10 mouse cellular contexts compared by ENCODE assay signal in the genomic region with DNA sequence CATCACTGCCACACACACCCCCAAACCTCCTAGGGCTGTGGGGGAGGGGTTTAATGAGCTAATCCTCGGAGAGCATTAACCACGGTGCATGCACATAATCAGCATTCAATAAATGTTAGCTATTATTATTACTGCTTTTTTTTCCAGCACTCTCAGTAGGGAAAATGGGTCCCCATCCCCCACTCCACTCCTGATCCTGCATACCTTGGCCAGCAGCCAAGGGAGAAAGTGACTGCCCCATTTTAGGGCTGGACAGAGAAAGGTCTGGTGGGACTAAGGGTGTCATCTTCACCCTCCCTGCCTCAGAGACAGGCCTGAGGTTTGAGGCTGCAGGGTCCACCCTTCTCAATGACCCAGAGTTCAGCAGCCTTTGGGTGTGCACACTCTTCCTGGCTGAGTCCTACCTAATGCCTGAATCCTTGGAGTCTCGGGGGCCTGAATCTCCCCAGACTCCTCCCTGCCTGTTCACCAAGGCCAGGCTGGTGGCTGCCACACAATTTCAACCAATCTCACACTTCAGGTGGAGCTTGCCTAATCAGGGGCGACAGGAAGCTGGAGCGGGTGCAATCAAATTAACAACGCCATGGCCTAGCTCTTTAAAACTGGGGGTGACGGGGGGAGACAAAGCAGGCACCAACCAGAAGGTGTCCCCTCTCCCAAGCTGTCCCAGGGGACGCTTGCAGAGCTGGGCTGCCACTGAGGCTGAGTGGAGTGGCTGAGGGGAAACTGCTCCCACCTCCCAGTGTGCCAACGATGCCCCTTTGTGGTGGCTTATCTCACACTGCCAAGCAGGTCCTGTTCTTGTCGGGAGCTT.
DNase-seq lines count a peak whose midpoint lies in the region; ATAC-seq lines count a peak whose summit lies in the region.
"Had no signal": no experiment of that assay in that cellular context is flagged by ENCODE, and none has a peak within 500 bp of the region (broad histone marks: within the 10 kb centered on the region; RNA-seq: fewer than 3 reads in every experiment).

No protein-coding gene starts in this region.

- no peak overlapping the region for H3K4me3 ChIP-seq in limb, embryonic 12.5 days (replicated peaks)
- H3K4me3 ChIP-seq in limb, embryonic 10.5 days: no peak overlapping the region
- no peak overlapping the region for H3K4me3 ChIP-seq in forebrain, embryonic 10.5 days
- no peak overlapping the region for H3K4me3 ChIP-seq in neural tube, embryonic 15.5 days (replicated peaks)
- no peak overlapping the region for H3K4me3 ChIP-seq in intestine, embryonic 16.5 days (ENCODE audit: low read length)
- H3K4me3 ChIP-seq: left cerebral cortex, adult 2 months had no signal

- WGBS in limb, embryonic 12.5 days: 32% methylated on average over 10 of the region's 10 CpGs
- WGBS in limb, embryonic 10.5 days: 56% methylated on average over 10 of the region's 10 CpGs
- 48% methylated on average over 10 of the region's 10 CpGs for WGBS in forebrain, embryonic 10.5 days
- 14% methylated on average over 10 of the region's 10 CpGs for WGBS in neural tube, embryonic 15.5 days
- WGBS in intestine, embryonic 16.5 days: 44% methylated on average over 10 of the region's 10 CpGs

- H3K27me3 ChIP-seq in limb, embryonic 12.5 days: peaks cover 12% of the 10 kb centered on the region; the same call in 1 of the 2 replicates
- no peaks in the 10 kb centered on the region for H3K27me3 ChIP-seq in limb, embryonic 10.5 days (ENCODE audit: low read depth, poor library complexity, severe bottlenecking)
- peaks cover 4% of the 10 kb centered on the region; the same call in 1 of the 2 replicates for H3K27me3 ChIP-seq in forebrain, embryonic 10.5 days (ENCODE audit: poor library complexity, severe bottlenecking)
- no peaks in the 10 kb centered on the region for H3K27me3 ChIP-seq in neural tube, embryonic 15.5 days (replicated peaks)
- H3K27me3 ChIP-seq in intestine, embryonic 16.5 days (replicated peaks; ENCODE audit: control insufficient read depth, insufficient read depth, low read length): no peaks in the 10 kb centered on the region

- no peak overlapping the region for H3K9ac ChIP-seq in limb, embryonic 12.5 days (replicated peaks)
- no peak overlapping the region for H3K9ac ChIP-seq in neural tube, embryonic 15.5 days (replicated peaks)
- H3K9ac ChIP-seq in intestine, embryonic 16.5 days (ENCODE audit: low read depth, low read length): no peak overlapping the region

- no peaks in the 10 kb centered on the region for H3K36me3 ChIP-seq in limb, embryonic 12.5 days
- no peaks in the 10 kb centered on the region for H3K36me3 ChIP-seq in limb, embryonic 10.5 days
- H3K36me3 ChIP-seq in forebrain, embryonic 10.5 days (replicated peaks): no peaks in the 10 kb centered on the region
- H3K36me3 ChIP-seq in neural tube, embryonic 15.5 days: no peaks in the 10 kb centered on the region
- no peaks in the 10 kb centered on the region for H3K36me3 ChIP-seq in intestine, embryonic 16.5 days (ENCODE audit: control insufficient read depth, insufficient read depth, low read length)

- no peak for DNase-seq in limb, embryonic 10.5 days (ENCODE audit: low spot score)
- no peak for DNase-seq in forebrain, embryonic 10.5 days (ENCODE audit: extremely low spot score, low spot score)
- peak; percentile 7 to 11 for DNase-seq in kidney, postnatal 36 days
- DNase-seq in layer of hippocampus, adult 9-10 months (ENCODE audit: low spot score): no peak
- no peak for DNase-seq in adrenal gland, adult 18-20 months (ENCODE audit: low spot score in 2 of 2)
- DNase-seq: thymus, postnatal 36 days had no signal

- peak overlapping the region; percentile 56 for H3K27ac ChIP-seq in limb, embryonic 12.5 days
- H3K27ac ChIP-seq in limb, embryonic 10.5 days: no peak overlapping the region
- H3K27ac ChIP-seq in forebrain, embryonic 10.5 days: peak overlapping the region; percentile 77
- peak overlapping the region; percentile 68 for H3K27ac ChIP-seq in neural tube, embryonic 15.5 days (replicated peaks)
- no peak overlapping the region for H3K27ac ChIP-seq in intestine, embryonic 16.5 days (ENCODE audit: low read length)
- H3K27ac ChIP-seq: left cerebral cortex, adult 2 months had no signal

- peaks cover 14% of the 10 kb centered on the region for H3K4me1 ChIP-seq in limb, embryonic 12.5 days (replicated peaks)
- H3K4me1 ChIP-seq in limb, embryonic 10.5 days: peaks cover 13% of the 10 kb centered on the region; the same call in 1 of the 2 replicates
- H3K4me1 ChIP-seq in forebrain, embryonic 10.5 days: peaks cover 56% of the 10 kb centered on the region
- peaks cover 30% of the 10 kb centered on the region for H3K4me1 ChIP-seq in neural tube, embryonic 15.5 days
- H3K4me1 ChIP-seq in intestine, embryonic 16.5 days (ENCODE audit: control insufficient read depth, insufficient read depth, low read length): 0 out of 2 replicates have a peak, but pooled peaks cover 3% of the 10 kb centered on the region

- no peaks in the 10 kb centered on the region for H3K9me3 ChIP-seq in limb, embryonic 12.5 days
- no peaks in the 10 kb centered on the region for H3K9me3 ChIP-seq in limb, embryonic 10.5 days (replicated peaks)
- H3K9me3 ChIP-seq in forebrain, embryonic 10.5 days: no peaks in the 10 kb centered on the region
- no peaks in the 10 kb centered on the region for H3K9me3 ChIP-seq in neural tube, embryonic 15.5 days (replicated peaks)
- H3K9me3 ChIP-seq in intestine, embryonic 16.5 days (ENCODE audit: control insufficient read depth, low read length): no peaks in the 10 kb centered on the region

- H3K4me2 ChIP-seq in limb, embryonic 12.5 days: peak overlapping the region; percentile 8; the same call in 1 of the 2 replicates
- H3K4me2 ChIP-seq in neural tube, embryonic 15.5 days: no peak overlapping the region
- H3K4me2 ChIP-seq in intestine, embryonic 16.5 days (ENCODE audit: low read depth, low read length): no peak overlapping the region

- ATAC-seq in limb, embryonic 12.5 days (ENCODE audit: insufficient number of reproducible peaks, insufficient read depth, low FRiP score, low TSS enrichment, low read depth): peak; percentile 60; the same call in 1 of the 2 replicates
- peak; percentile 54; the same call in 1 of the 2 replicates for ATAC-seq in neural tube, embryonic 15.5 days (ENCODE audit: low FRiP score)
- no peak for ATAC-seq in intestine, embryonic 16.5 days

Comparison
In these comparisons a context has a peak if more than half of its experiments do, and no peak if none do; other contexts are left out.
1. H3K27ac ChIP-seq: peak in limb, embryonic 12.5 days (single experiment), forebrain, embryonic 10.5 days (single experiment) and neural tube, embryonic 15.5 days (single experiment); none in limb, embryonic 10.5 days (single experiment) and intestine, embryonic 16.5 days (single experiment).
2. DNase-seq: peak in kidney, postnatal 36 days (2 of 2); none in limb, embryonic 10.5 days (single experiment), forebrain, embryonic 10.5 days (single experiment), layer of hippocampus, adult 9-10 months (single experiment) and adrenal gland, adult 18-20 months (0 of 2).